Mouse (Mus musculus) CD4-positive, CD25-positive, alpha-beta regulatory T cell, adult 2 months (primary cell): Measurements from ENCODE around the gene Efl1.

Experiments
- DNase-seq: peaks from one replicate; pipeline ENCODE4 v3.0.0-alpha.2; 2012; ENCODE audit warnings: low read depth, low spot score

The Efl1 gene

DNA sequence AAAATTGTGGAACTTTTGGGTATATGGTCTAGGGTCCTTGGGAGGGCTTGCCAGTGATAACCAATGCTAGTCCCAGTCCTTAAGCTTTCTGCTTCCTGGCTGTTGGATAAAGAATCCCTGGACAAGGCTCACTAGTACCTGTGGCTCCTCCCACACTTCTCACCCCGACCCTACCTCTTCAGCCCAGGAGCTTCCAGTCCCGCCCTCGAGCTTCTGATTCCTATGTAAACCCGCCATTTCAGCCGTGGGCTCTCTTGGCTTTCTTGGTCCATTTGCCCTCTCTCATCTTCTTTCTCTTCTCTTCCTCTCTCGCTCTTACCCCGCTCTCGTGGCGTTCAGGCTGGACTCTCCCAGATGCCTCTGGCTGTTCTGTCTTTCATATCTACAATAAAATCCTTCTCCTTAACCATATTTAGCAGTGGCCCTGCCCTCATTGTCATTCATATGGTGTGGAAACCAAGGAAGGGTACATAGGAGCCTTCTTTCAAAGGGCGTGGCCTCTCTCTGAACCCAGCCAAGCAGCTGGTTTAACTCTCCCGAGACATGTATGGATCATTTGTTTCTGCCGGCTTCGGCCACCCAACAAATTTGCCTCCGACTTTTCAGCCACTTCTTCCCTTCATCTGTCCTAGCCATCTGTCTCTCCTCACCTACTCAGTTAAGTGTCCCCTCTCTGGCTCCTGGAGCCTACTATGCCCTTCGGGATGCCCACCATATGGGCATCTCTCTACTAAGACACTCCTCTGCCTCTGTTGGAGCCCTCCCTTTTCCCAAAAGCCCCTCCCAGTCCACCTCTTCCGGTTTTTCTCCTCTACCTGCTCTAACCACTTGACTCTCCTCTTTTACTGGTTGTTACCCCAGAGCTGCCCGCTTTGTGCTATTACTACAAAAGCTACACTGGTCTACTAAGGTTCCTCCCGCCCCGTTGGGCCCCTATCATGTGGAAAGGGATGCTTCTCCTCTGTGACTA lies 164.1 kb downstream of the Efl1 start:
- DNase-seq: no peak

DNA sequence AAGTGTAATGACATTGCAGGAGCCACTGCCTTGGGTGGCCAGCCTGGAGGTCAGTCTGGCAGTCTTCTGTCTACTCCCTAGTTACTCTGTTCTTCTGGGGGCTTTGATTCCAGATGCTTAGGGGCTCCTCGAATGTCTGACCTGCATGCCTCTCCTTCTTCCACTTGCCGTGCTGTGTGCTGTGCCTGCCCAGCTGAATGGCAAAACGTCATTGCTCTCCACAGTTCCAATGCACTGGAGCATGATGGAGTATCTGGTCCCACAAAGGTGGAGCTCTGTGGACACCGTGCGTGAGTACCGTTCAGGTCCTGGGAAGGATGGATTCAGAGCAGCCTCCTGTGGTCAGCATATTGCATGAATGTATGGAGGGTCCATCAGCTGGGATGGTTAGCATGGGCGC lies 171.1 kb downstream of the Efl1 start:
- DNase-seq: no peak

DNA sequence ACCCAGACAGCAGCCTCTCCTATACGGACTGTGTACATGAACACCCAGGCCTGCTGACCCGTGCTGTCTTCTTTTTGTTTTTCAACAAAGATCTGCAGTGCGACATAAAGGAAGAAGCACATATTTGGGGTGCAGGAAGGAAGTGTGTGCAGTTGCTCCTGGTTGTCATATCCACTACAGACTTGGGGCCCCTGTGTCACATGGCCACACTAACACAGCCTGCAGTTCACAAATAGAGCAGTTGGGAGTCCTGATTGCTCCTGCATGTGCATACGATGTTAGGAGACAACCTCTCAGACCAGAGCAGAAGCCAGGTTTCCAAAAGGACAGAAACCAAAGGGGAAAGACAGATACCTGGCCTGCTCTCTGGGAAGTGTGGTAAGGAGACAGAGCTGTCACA lies 172.2 kb downstream of the Efl1 start:
- DNase-seq: peak; percentile 37

DNA sequence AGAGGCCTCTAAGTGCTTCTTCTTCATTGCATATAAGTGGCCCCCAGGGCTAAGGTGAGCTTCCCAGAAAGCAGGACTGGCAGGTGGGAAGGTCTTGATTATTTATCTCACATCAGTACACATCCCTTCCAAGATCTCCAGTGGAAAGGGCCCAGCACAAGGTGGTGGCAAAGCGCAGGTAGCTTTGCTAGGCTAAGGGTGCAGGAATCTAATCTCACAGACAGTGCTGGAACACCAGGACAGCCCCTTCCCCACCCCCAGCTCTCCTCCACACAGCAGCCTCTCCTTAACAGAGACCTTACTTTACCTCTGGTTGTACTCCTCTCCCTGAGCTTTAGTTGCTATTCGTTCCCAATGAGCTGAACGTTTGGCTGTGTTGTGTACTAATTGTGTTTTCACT lies 173.1 kb downstream of the Efl1 start:
- DNase-seq: no peak

DNA sequence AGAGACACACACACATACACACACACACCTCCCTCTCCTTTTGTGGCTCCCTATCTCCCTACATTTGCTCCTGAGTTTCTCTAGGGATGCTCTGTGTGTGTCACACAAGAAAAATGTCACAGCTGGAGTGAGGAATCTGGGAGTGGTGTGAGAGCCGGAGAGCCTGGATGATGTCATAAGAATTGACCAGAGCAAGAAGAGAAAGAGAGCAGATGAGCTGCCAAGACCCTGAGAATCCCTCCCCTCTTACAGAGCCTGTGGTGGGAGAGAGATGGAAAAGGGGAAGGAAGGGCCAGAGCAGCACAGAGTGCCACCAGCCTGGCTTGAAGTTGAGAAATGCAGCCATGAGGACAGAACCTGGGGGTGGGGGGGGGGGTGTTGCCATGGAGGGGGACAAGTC lies 174.1 kb downstream of the Efl1 start:
- no peak for DNase-seq
